Mouse (Mus musculus): ENCODE results near the gene Impad1. TPM values are rescaled to one million over a fixed set of nuclear protein-coding genes. Genes with fewer than 3 reads are reported as not detected.

Impad1 gene
- 10 to 100 TPM; 25.4 to 26.4 TPM for total RNA-seq (2021)
- long read RNA-seq, experiment 1, full-length matches to known transcripts: 3 of 8 reads
- long read RNA-seq, experiment 1, partial matches to known transcripts: 0 of 8 reads
- long read RNA-seq, experiment 1, other reads (novel, unspliced or antisense): 5 of 8 reads
- long read RNA-seq, experiment 2, full-length matches to known transcripts: 7 of 13 reads
- long read RNA-seq, experiment 2, partial matches to known transcripts: 0 of 13 reads
- long read RNA-seq, experiment 2, other reads (novel, unspliced or antisense): 6 of 13 reads

GRCm38 (mm10) chr4:4792992-4793834 is at the start of gene Impad1:
Impad1 (minus strand) TSS chr4:4793355.
- peak; percentile 89 for DNase-seq

GRCm38 (mm10) chr4:4840145-4840544 is 47.0 kb upstream of the Impad1 start:
- DNase-seq: no peak

- no peak for DNase-seq
Measured at GRCm38 (mm10) chr4:4833789-4834295, 40.7 kb upstream of the Impad1 start.

- DNase-seq: no peak
Measured at GRCm38 (mm10) chr4:4828131-4828530, 35.0 kb upstream of the Impad1 start.

GRCm38 (mm10) chr4:4822119-4822518 is 29.0 kb upstream of the Impad1 start:
- no peak for DNase-seq

- peak; percentile 27 for DNase-seq
Measured at GRCm38 (mm10) chr4:4792141-4792991, 789 bp downstream of the Impad1 start.

GRCm38 (mm10) chr4:4791180-4791579 is 2.0 kb downstream of the Impad1 start:
- no peak for DNase-seq

GRCm38 (mm10) chr4:4785169-4785568 is 8.0 kb downstream of the Impad1 start:
- no peak for DNase-seq

GRCm38 (mm10) chr4:4784305-4784704 is 8.8 kb downstream of the Impad1 start:
- DNase-seq: no peak

- DNase-seq: no peak
Measured at GRCm38 (mm10) chr4:4783686-4783957, 9.5 kb downstream of the Impad1 start.

- no peak for DNase-seq
Measured at GRCm38 (mm10) chr4:4782882-4783685, 10.1 kb downstream of the Impad1 start.

- no peak for DNase-seq
Measured at GRCm38 (mm10) chr4:4779265-4779770, 13.8 kb downstream of the Impad1 start.

- DNase-seq: no peak
Measured at GRCm38 (mm10) chr4:4771523-4772114, 21.5 kb downstream of the Impad1 start.

GRCm38 (mm10) chr4:4765806-4766205 is 27.3 kb downstream of the Impad1 start:
- DNase-seq: no peak

GRCm38 (mm10) chr4:4758376-4758775 is 34.8 kb downstream of the Impad1 start:
- no peak for DNase-seq

GRCm38 (mm10) chr4:4729427-4729826 is 63.7 kb downstream of the Impad1 start:
- DNase-seq: no peak

GRCm38 (mm10) chr4:4726241-4726776 is 66.8 kb downstream of the Impad1 start:
- no peak for DNase-seq

GRCm38 (mm10) chr4:4723821-4724220 is 69.3 kb downstream of the Impad1 start:
- DNase-seq: no peak

- DNase-seq: no peak
Measured at GRCm38 (mm10) chr4:4722081-4722480, 71.1 kb downstream of the Impad1 start.

- no peak for DNase-seq
Measured at GRCm38 (mm10) chr4:4717763-4718347, 75.3 kb downstream of the Impad1 start.

Measured in gastrocnemius, postnatal 25 days (tissue).